ENCODE assay signal across 28 mouse cellular contexts in the genomic region with DNA sequence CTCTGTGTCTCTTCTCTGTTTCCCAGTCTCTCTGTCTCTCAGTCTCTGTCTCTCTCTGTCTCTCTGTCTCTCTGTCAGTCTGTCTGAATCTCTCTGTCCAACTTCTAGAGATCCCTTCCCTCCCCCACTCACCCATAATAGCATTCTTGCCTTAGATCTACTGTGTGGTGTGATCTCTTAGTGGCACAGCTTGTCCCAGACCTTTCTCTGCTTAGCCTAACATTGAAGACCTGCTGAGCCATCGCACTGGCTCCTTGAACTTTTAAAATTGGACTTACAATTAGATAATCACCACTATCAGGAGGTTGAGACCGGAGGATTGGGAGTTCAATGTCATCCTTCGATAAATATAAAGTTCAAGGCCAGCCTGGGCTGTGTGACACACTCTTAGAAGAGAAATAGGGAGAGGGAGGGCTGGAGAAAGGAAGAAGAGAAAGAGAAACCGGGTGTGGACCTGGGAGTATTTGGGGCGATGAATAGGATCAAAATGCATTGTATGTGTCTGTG. TPM values are rescaled to one million over a fixed set of nuclear protein-coding genes. Genes with fewer than 3 reads are reported as not detected.
"Had no signal": no experiment of that assay in that cellular context is flagged by ENCODE, and none has a peak within 500 bp of the region (broad histone marks: within the 10 kb centered on the region; RNA-seq: fewer than 3 reads in every experiment).

No protein-coding gene starts in this region.

- H3K27ac ChIP-seq: limb, embryonic 12.5 days; limb, embryonic 15.5 days; liver, embryonic 12.5 days; liver, embryonic 15.5 days; lung, embryonic 15.5 days; stomach, embryonic 15.5 days had no signal

- H3K36me3 ChIP-seq: limb, embryonic 12.5 days; limb, embryonic 15.5 days; liver, embryonic 12.5 days; liver, embryonic 15.5 days; lung, embryonic 15.5 days; stomach, embryonic 15.5 days had no signal

- H3K9me3 ChIP-seq: limb, embryonic 15.5 days; liver, embryonic 12.5 days; liver, embryonic 15.5 days; lung, embryonic 15.5 days; stomach, embryonic 15.5 days had no signal

- DNase-seq: kidney, adult 9 months; kidney, postnatal 14 days; kidney, postnatal 4 days; left cerebral cortex, postnatal 4 days; lung, adult 18-20 months; lung, postnatal 10 days; lung, postnatal 4 days; midbrain, embryonic 14.5 days; right cerebral cortex, postnatal 4 days; thymus, postnatal 25 days had no signal

- H3K4me1 ChIP-seq: limb, embryonic 12.5 days; limb, embryonic 15.5 days; liver, embryonic 12.5 days; liver, embryonic 15.5 days; lung, embryonic 15.5 days; stomach, embryonic 15.5 days had no signal

- H3K9ac ChIP-seq: limb, embryonic 12.5 days; limb, embryonic 15.5 days; liver, embryonic 12.5 days; liver, embryonic 15.5 days; lung, embryonic 15.5 days; stomach, embryonic 15.5 days had no signal

- H3K27me3 ChIP-seq: limb, embryonic 12.5 days; limb, embryonic 15.5 days; liver, embryonic 12.5 days; liver, embryonic 15.5 days; lung, embryonic 15.5 days; stomach, embryonic 15.5 days had no signal

- H3K4me3 ChIP-seq: limb, embryonic 12.5 days; limb, embryonic 15.5 days; liver, embryonic 12.5 days; liver, embryonic 15.5 days; lung, embryonic 15.5 days; stomach, embryonic 15.5 days had no signal

RNA-seq across cellular contexts. Expression of gene Izumo2, which starts 1.3 kb away (rescaled TPM):
- total RNA-seq: layer of hippocampus, adult 18-20 months; layer of hippocampus, postnatal 14 days; left cerebral cortex, adult 8-10 months; left cerebral cortex, postnatal 14 days; left cerebral cortex, postnatal 4 days; megakaryocyte progenitor cell, adult 5-6 weeks; megakaryocyte-erythroid progenitor cell, adult 5-6 weeks; midbrain, postnatal 0 days had no signal
- polyA plus RNA-seq: kidney, embryonic 16.5 days; limb, embryonic 12.5 days; limb, embryonic 15.5 days; liver, embryonic 12.5 days; liver, embryonic 15.5 days; lung, embryonic 15.5 days; midbrain, embryonic 11.5 days; midbrain, embryonic 14.5 days; midbrain, postnatal 0 days; neural tube, embryonic 11.5 days; neural tube, embryonic 14.5 days; stomach, embryonic 15.5 days; thymus, postnatal 0 days had no signal

RNA-seq across cellular contexts. Expression of gene Myh14, which starts 36.6 kb away (rescaled TPM):
- total RNA-seq: megakaryocyte progenitor cell, adult 5-6 weeks; megakaryocyte-erythroid progenitor cell, adult 5-6 weeks had no signal
